Mouse (Mus musculus) forebrain, embryonic 12.5 days (tissue): ENCODE measurements around the gene Ndc80. TPM values are rescaled to one million over a fixed set of nuclear protein-coding genes. Genes with fewer than 3 reads are reported as not detected.
A peak's percentile ranks its signal among the peaks of the same experiment; 100 is the strongest.

ENCODE experiments used
- ATAC-seq: fragments of 200-750 bp; cut with Nextera tagmentation; 2 replicates; pipeline ENCODE4 v1.8.0; 2017; ENCODE audit warnings: moderate TSS enrichment; ENCODE audit not compliant: low FRiP score
- H3K27ac ChIP-seq: fragments of 300-500 bp; sonication (generic); 2 replicates; pipeline ENCODE4 v1.5.1; 2016; ENCODE audit warnings: mild to moderate bottlenecking
- H3K27me3 ChIP-seq: fragments of 300-500 bp; sonication (generic); 2 replicates; pipeline ENCODE4 v1.6.1; 2016; ENCODE audit warnings: mild to moderate bottlenecking
- H3K36me3 ChIP-seq: fragments of 300-500 bp; sonication (generic); replicated peaks from 2 replicates; pipeline ENCODE4 v1.6.1; 2016; ENCODE audit warnings: mild to moderate bottlenecking
- H3K4me1 ChIP-seq: fragments of 300-500 bp; sonication (generic); 2 replicates; pipeline ENCODE4 v1.6.1; 2016
- H3K4me2 ChIP-seq: fragments of 300-500 bp; sonication (generic); 2 replicates; pipeline ENCODE4 v1.6.1; 2016; ENCODE audit warnings: mild to moderate bottlenecking, moderate library complexity
- H3K4me3 ChIP-seq: fragments of 300-500 bp; sonication (generic); replicated peaks from 2 replicates; pipeline ENCODE4 v1.5.1; 2016; ENCODE audit warnings: mild to moderate bottlenecking
- H3K9ac ChIP-seq: fragments of 300-500 bp; sonication (generic); 2 replicates; pipeline ENCODE4 v1.6.1; 2016; ENCODE audit warnings: mild to moderate bottlenecking
- H3K9me3 ChIP-seq: fragments of 300-500 bp; sonication (generic); 2 replicates; pipeline ENCODE4 v1.6.1; 2016
- WGBS: fragments of 180-500 bp; shearing (Covaris S2); methylation state at CpG from one replicate; pipeline ENCODE4 v1.1.7; 2016; 5-methylcytosine and 5-hydroxymethylcytosine counted together
- polyA plus RNA-seq: library from polyadenylated mRNA; unstranded; fragments of >200 nt; fragmentation: Nextera tagmentation; extraction: Ambion mirVana; gene quantifications from 2 replicates; pipeline ENCODE4 v1.2.1, GENCODE M21; 2016

Ndc80 gene
- polyA plus RNA-seq, 1 experiment from 2014 or later, result 55.6 TPM

DNA sequence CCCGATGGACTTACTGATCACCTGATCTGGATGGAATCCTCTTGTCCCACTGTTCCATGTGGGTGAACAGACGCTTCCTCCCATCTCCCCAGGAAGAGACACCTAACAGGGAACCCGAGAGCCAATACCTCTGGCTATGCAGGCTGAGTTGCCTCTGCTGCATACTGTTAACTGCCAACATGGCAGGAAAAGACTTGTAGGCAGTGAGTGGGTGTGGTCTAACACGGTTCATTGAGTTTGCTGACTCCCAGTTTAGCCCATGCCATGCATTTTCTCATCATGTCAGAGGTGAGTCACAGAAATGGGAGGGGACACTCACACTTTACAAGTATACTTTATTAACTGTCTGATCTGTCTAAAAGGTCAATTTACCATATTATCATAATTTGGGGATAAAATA is 30.9 kb downstream of the Ndc80 start:
- Histone ChIP-seq H3K4me1 (no peaks in the 10 kb centered on the region), H3K9me3 (no peaks in the 10 kb centered on the region), H3K4me3 (no peak overlapping the region), H3K27me3 (no peaks in the 10 kb centered on the region), H3K27ac (no peak overlapping the region), H3K4me2 (no peak overlapping the region), H3K36me3 (peaks cover 64% of the 10 kb centered on the region), H3K9ac (no peak overlapping the region)
- ATAC-seq, result no peak
- WGBS, result 92% methylated on average over 4 of the region's 4 CpGs

DNA sequence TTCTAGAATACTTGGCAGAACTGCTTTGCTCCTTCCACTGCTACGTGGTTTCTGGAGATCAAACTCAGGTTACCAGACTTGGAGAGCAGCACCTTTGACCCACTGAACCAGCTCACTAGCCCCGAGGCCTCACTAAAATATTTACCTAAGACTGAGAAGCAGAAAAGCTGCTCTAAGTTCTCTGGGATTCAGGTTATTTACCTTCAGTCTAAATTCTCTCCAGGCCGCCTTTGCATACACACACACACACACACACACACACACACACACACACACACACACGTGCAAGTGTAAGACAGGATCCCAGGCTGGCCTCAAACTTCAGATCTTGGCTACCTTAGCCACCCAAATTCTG is 35.3 kb downstream of the Ndc80 start:
- H3K27ac ChIP-seq, result no peak overlapping the region
- peaks cover 21% of the 10 kb centered on the region for H3K36me3 ChIP-seq
- H3K4me2 ChIP-seq, result no peak overlapping the region
- H3K4me1 ChIP-seq, result no peaks in the 10 kb centered on the region
- no peak for ATAC-seq
- no peak overlapping the region for H3K9ac ChIP-seq
- H3K4me3 ChIP-seq, result no peak overlapping the region
- no peaks in the 10 kb centered on the region for H3K27me3 ChIP-seq
- H3K9me3 ChIP-seq, result no peaks in the 10 kb centered on the region
- 83% methylated on average over 4 of the region's 4 CpGs for WGBS

- 88% methylated on average over 9 of the region's 9 CpGs for WGBS
- H3K36me3 ChIP-seq, result peaks cover 16% of the 10 kb centered on the region
- H3K4me2 ChIP-seq, result no peak overlapping the region
- no peaks in the 10 kb centered on the region for H3K27me3 ChIP-seq
- ATAC-seq, result no peak
- H3K4me1 ChIP-seq, result no peaks in the 10 kb centered on the region
- H3K9me3 ChIP-seq, result no peaks in the 10 kb centered on the region
- no peak overlapping the region for H3K9ac ChIP-seq
- H3K4me3 ChIP-seq, result no peak overlapping the region
- no peak overlapping the region for H3K27ac ChIP-seq
Measured at GRCm38 (mm10) chr17:71490666-71491331, 35.9 kb downstream of the Ndc80 start.

- H3K27me3 ChIP-seq, result no peaks in the 10 kb centered on the region
- H3K4me2 ChIP-seq, result no peak overlapping the region
- no peak overlapping the region for H3K9ac ChIP-seq
- H3K27ac ChIP-seq, result no peak overlapping the region
- WGBS, result 78% methylated on average over 9 of the region's 9 CpGs
- no peaks in the 10 kb centered on the region for H3K9me3 ChIP-seq
- no peak overlapping the region for H3K4me3 ChIP-seq
- H3K4me1 ChIP-seq, result no peaks in the 10 kb centered on the region
- peaks cover 6% of the 10 kb centered on the region for H3K36me3 ChIP-seq
- ATAC-seq, result no peak
Measured at GRCm38 (mm10) chr17:71489703-71490461, 36.8 kb downstream of the Ndc80 start.

GRCm38 (mm10) chr17:71486231-71486851 is 40.3 kb downstream of the Ndc80 start:
- no peak for ATAC-seq

GRCm38 (mm10) chr17:71485791-71486230 is 40.8 kb downstream of the Ndc80 start:
- WGBS, result 69% methylated on average over 12 of the region's 12 CpGs
- H3K4me2 ChIP-seq, result no peak overlapping the region
- no peaks in the 10 kb centered on the region for H3K9me3 ChIP-seq
- no peak for ATAC-seq
- H3K27me3 ChIP-seq, result no peaks in the 10 kb centered on the region; the same call in 1 of the 2 replicates
- H3K36me3 ChIP-seq, result no peaks in the 10 kb centered on the region
- H3K27ac ChIP-seq, result peak overlapping the region; percentile 50; the same call in 1 of the 2 replicates
- H3K4me3 ChIP-seq, result no peak overlapping the region
- H3K4me1 ChIP-seq, result no peaks in the 10 kb centered on the region
- peak overlapping the region; percentile 21; the same call in 1 of the 2 replicates for H3K9ac ChIP-seq

More at GRCm38 (mm10) chr17:71486231-71486851, 40.3 kb downstream of the Ndc80 start:
- H3K4me2 ChIP-seq, result no peak overlapping the region
- no peak overlapping the region for H3K4me3 ChIP-seq
- H3K36me3 ChIP-seq, result no peaks in the 10 kb centered on the region
- no peaks in the 10 kb centered on the region; the same call in 1 of the 2 replicates for H3K27me3 ChIP-seq
- no peaks in the 10 kb centered on the region for H3K9me3 ChIP-seq
- H3K27ac ChIP-seq, result peak overlapping the region; percentile 50; the same call in 1 of the 2 replicates
- H3K4me1 ChIP-seq, result no peaks in the 10 kb centered on the region
- H3K9ac ChIP-seq, result 0 out of 2 replicates have a peak overlapping the region, but pooled peaks have one; percentile 21
- WGBS, result 56% methylated on average over 8 of the region's 8 CpGs

DNA sequence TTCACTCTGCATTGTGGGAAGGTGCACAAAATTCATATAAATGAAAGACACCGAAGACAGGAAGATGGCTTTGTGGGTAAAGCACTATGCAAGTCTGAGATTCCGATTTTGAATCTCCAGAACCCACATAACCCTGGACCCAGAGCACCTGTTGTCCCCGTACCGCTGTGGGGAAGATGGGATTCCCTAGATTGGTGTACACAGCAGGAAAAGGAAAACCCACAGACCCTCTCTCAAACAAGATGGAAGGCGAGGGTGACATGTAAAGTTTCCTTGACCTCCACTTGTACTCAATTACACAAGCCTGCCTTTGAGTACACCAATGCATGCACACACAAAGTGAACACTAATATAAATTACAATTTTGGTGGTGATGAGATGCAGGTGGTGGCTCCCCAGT is 41.9 kb downstream of the Ndc80 start:
- ATAC-seq, result no peak
- Histone ChIP-seq H3K27ac (no peak overlapping the region), H3K27me3 (no peaks in the 10 kb centered on the region; the same call in 1 of the 2 replicates), H3K9ac (no peak overlapping the region), H3K9me3 (no peaks in the 10 kb centered on the region), H3K36me3 (no peaks in the 10 kb centered on the region), H3K4me1 (no peaks in the 10 kb centered on the region), H3K4me3 (no peak overlapping the region), H3K4me2 (no peak overlapping the region)
- WGBS, result 91% methylated on average over 5 of the region's 5 CpGs

DNA sequence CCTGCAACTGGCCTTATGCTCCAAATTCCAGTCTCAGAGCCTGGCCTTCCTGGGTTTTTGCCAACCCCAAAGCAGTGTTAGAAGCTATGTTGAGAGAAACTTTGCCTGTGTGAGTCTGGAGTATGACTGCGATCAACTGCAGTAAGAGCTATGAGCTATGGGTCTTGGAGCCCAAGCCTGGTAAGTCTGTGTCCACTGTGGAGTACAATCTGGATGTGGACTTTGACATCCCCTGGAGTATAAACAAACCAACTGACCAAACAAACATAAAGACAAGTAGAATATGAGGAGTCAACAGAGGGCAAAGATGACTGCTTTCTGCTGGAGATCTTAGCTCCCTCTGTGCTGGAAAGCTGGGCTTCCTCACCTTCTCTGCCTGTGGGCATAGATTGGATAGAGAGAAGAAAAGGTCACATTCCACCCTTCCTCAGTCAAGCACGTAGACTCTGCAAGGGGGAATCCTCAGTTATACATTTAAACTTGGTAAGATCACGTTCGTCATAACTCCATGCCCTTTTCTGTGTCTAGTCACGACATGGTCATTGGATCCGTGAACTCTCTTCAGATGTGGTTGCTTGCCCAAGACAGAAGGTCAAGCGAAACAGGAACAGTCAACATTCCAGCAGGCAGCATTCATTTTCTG is 43.1 kb downstream of the Ndc80 start:
- H3K27ac ChIP-seq, result no peak overlapping the region
- H3K36me3 ChIP-seq, result no peaks in the 10 kb centered on the region
- H3K27me3 ChIP-seq, result no peaks in the 10 kb centered on the region; the same call in 1 of the 2 replicates
- H3K4me1 ChIP-seq, result no peaks in the 10 kb centered on the region
- H3K9ac ChIP-seq, result no peak overlapping the region
- 92% methylated on average over 7 of the region's 7 CpGs for WGBS
- no peaks in the 10 kb centered on the region for H3K9me3 ChIP-seq
- no peak overlapping the region for H3K4me3 ChIP-seq
- no peak overlapping the region for H3K4me2 ChIP-seq
- no peak for ATAC-seq

- no peak for ATAC-seq
- Histone ChIP-seq H3K9ac (no peak overlapping the region), H3K4me1 (peaks cover under 1% of the 10 kb centered on the region), H3K27me3 (no peaks in the 10 kb centered on the region; the same call in 1 of the 2 replicates), H3K36me3 (no peaks in the 10 kb centered on the region), H3K9me3 (no peaks in the 10 kb centered on the region), H3K4me2 (no peak overlapping the region), H3K4me3 (no peak overlapping the region), H3K27ac (no peak overlapping the region)
- WGBS, result 78% methylated on average over 5 of the region's 5 CpGs
Measured at GRCm38 (mm10) chr17:71479381-71479901, 47.2 kb downstream of the Ndc80 start.

DNA sequence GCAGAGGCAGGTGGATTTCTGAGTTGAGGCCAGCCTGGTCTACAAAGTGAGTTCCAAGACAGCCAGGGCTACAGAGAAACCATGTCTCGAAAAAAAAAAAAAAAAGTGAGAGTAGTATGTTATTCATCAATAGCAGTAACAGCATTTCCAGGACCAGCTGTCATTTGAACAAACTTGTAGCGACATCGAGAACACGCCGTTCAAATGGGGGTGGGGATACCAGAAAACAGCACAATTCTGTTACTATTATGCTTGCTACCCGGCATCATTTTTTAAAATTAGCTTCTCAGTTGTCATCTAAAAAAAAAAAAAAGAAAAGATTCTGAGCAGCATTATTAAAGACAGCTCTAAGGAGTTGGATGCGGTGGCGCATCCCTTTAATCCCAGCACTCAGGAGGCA is 49.2 kb downstream of the Ndc80 start:
- Histone ChIP-seq H3K27me3 (no peaks in the 10 kb centered on the region; the same call in 1 of the 2 replicates), H3K4me2 (no peak overlapping the region), H3K9me3 (no peaks in the 10 kb centered on the region), H3K4me1 (peaks cover 13% of the 10 kb centered on the region), H3K4me3 (no peak overlapping the region), H3K27ac (no peak overlapping the region), H3K36me3 (no peaks in the 10 kb centered on the region), H3K9ac (no peak overlapping the region)
- ATAC-seq, result no peak
- 96% methylated on average over 8 of the region's 8 CpGs for WGBS

DNA sequence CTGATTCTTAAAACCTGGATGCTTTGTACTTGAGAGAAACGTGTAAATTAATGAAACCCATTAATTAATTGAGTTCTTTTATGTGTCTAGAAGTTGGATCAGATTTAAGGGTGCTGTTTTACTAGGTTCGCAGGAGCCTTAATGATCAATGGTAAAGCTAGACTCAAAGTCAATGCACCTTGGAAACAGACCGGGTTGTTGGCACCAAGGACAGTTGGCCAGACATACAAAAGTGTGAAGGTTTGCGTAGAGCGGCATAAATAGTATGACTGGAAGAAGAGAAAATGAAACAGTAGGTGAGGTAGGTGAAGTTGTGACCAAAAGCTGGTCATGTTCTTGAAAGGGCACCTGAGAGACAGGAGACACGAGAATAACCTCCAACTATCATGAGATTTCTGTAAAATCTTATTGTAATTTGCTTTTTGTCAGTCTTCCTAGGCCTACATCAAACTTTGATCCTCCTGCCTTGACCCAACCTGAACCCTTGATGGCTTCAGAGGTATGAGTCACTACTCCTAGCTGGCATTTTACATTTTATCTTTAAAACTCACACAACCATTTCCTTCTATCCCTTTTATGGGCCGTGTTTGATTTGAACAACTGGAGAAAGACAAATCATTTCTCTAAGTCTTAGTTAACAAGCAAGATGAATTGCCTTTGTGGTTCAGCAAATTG is 50.2 kb downstream of the Ndc80 start:
- Histone ChIP-seq H3K27ac (no peak overlapping the region), H3K4me3 (peak overlapping the region; percentile 90; the same call in 1 of the 2 replicates), H3K4me1 (peaks cover 13% of the 10 kb centered on the region), H3K9ac (no peak overlapping the region), H3K36me3 (no peaks in the 10 kb centered on the region), H3K4me2 (peak overlapping the region; percentile 80), H3K27me3 (no peaks in the 10 kb centered on the region; the same call in 1 of the 2 replicates), H3K9me3 (no peaks in the 10 kb centered on the region)
- WGBS, result 83% methylated on average over 7 of the region's 7 CpGs
- no peak for ATAC-seq
